Mouse (Mus musculus): ENCODE measurements at regions not wholly inside any gene's neighbourhood (a gene's known extent, or its start where the extent isn't known, plus 50 kb on each side); places are given as distances from the start of the nearest gene placed in this dataset.

GRCm38 (mm10) chr1:184291129-184291528 lies 257.0 kb upstream of the 1700056E22Rik start:
- no peak for DNase-seq (ENCODE audit: low spot score)

DNA sequence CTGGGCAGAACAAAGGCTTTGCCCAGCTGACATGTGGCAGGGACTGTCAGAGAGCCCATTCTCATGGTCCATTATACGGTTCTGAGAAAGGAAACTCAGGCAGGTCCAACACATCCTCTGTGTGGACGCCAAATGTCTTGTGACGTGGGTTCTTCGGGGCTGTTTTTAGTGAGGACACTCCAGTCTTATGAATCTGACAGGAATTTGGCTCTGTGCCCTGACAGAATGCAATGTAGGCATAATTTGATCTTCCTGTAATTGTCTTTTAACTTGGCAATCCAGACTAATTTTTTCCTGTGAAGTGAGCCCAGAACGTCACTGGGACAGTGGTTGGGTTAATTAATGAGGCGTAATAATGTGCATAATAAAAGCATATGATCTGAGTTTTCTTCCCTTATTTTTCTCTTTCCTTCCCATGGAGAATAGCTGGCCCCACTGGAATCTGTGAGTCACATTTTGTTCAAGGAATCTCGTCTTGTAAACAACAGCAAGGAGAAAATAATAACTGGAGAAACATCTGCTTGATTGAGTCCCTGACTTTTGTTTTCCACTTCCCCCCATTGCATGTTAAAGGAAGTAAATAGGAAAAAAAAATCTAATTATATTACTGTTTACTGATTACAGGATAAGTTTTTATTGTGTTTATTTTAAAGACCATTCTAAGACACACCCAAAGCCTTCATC lies 255.8 kb upstream of the 1700056E22Rik start:
- no peak for DNase-seq (ENCODE audit: low spot score)

- DNase-seq (ENCODE audit: low spot score), result no peak
These were observed 247.7 kb upstream of the 1700056E22Rik start for GRCm38 (mm10) chr1:184281768-184282167.

DNA sequence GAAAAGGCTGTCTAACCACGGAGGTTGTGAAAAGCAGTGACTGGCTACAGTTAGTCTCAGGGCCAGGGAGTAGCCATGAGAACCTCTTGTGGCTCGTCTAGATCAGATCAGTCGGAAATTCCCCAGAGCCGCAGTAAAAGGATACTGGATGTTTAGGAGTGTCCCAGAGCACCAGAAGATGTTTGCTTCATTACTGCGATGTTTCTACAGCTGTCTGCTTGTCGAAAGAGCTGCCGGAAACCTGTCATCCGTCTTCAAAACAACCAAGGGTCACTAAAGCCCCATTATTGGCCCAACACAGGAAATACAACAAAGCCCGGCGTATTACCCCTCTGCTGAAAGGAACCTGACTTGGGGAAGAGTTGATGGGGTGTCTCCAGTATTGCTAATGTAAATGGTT lies 245.2 kb upstream of the 1700056E22Rik start:
- DNase-seq (ENCODE audit: low spot score), result no peak

DNA sequence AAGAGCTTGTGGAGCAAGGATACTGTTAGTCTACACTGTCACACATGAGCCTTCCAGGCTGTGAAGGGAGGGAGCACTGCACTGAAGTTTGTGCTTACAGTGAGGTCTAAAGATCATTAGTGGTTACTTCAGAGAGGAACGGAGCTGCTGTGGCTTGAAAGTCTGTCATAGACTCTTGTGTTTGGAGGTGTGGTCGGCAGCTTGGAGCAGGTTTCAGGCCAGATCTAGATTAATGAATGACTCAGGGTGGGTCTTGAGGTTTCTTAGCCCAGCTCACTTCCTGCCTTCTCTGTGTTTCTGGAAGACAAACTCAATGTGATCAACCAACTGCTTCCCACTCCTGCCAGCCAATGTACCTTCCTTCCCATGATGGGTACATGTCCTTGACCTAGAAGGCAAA lies 242.9 kb upstream of the 1700056E22Rik start:
- DNase-seq (ENCODE audit: low spot score), result no peak

GRCm38 (mm10) chr1:184275877-184276276 lies 241.8 kb upstream of the 1700056E22Rik start:
- DNase-seq (ENCODE audit: low spot score), result no peak

- DNase-seq (ENCODE audit: low spot score), result no peak
These were observed 241.3 kb upstream of the 1700056E22Rik start for GRCm38 (mm10) chr1:184275396-184275795.

- DNase-seq (ENCODE audit: low spot score), result no peak
These were observed 240.6 kb upstream of the 1700056E22Rik start for GRCm38 (mm10) chr1:184274704-184275103.

DNA sequence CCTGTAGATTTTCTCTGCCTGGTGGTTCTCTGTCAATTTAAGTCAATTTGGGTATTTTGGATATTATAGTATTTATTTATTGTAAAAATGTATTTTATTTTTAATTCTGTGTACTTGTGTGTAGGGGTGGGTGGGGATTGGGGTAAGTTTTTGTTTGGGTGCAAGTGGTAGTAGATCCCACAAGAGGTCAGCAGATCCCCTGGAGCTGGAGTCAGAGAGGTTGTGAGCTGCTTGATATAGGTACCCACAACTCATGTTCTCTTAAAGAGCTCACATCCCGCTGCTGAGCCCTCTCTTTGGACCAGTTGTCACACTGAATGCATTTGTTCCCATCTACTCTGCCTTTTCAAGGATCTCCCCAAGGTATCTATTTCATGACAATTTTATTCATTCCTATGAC lies 239.6 kb upstream of the 1700056E22Rik start:
- peak; percentile 5 for DNase-seq (ENCODE audit: low spot score)

GRCm38 (mm10) chr1:184271254-184271653 lies 237.2 kb upstream of the 1700056E22Rik start:
- DNase-seq (ENCODE audit: low spot score), result no peak

DNA sequence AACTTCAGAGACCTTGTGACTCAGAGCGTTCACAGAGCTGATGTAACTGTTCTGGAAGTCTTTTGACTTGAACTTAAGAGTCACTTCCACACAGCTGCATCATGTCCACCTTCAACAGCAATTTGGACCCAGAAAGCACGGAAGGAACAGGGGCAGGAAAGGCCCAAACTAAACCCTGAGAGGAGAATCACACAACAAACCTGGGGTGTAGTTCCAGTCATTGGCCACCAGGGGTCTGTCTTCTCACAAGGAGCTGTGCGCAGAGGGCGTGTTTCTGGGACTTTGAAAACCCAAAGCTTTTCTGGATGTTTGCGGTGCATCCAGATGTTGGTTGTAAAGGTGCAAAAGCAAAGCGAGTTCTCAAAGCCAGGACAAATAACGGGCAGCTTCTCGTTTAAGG lies 231.9 kb upstream of the 1700056E22Rik start:
- DNase-seq (ENCODE audit: low spot score), result peak; percentile 83

- DNase-seq (ENCODE audit: low spot score), result no peak
These were observed 228.9 kb upstream of the 1700056E22Rik start for GRCm38 (mm10) chr1:184262975-184263374.

DNA sequence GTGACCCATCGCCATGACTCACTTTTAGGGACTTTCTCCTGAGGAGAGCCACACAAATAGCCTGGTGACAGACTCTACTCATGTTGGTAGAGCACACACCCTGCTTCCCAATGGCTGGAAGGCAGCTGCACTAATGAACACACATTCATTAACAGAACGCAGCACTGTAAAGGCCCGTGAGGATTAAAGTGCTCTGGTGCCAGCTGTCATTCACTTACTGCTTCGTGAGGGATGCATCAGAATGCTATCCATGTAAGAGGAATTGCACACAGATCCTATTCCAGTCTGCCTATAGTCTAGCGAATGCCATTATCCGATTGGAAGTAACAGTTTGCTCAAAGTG lies 227.3 kb upstream of the 1700056E22Rik start:
- DNase-seq (ENCODE audit: low spot score), result no peak

GRCm38 (mm10) chr1:184260722-184261384 lies 226.8 kb upstream of the 1700056E22Rik start:
- no peak for DNase-seq (ENCODE audit: low spot score)

DNA sequence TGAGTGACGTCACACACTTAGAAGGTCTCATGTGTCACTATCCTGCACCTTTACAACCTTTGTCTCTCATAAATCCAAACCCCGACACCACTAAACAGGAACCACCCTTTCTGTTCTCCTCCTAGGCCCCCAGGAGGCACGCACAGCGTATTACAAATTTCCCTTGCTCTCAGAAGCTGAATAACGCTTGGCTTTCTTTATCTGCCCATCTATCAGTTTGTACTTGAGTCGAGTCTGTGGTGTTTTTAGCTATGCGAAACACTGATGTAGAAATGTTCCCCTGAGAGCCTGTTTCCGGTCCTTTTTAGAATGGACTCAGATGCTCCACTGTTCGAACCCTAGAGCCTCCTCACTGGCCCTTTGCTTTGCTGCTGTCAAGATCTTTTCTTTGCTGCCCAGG lies 225.8 kb upstream of the 1700056E22Rik start:
- no peak for DNase-seq (ENCODE audit: low spot score)

DNA sequence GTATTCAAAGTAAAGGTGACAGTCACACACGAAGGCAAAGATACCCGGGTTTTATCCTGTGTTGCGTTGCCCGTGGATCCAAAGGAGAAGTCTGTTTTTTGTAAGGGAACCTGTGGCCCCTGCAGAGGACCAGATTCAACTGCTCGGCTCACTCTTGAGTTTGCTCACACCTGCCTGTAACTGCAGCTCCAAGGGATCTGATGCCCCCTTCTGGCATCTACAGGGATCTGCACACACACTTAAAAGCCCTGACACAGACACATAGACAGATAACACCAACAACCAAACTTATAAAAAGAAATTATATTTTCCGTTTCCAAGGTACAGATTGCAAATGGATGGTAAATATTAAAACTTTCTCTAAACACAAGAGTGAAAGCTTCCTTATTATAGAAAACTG lies 223.3 kb upstream of the 1700056E22Rik start:
- DNase-seq (ENCODE audit: low spot score), result no peak

DNA sequence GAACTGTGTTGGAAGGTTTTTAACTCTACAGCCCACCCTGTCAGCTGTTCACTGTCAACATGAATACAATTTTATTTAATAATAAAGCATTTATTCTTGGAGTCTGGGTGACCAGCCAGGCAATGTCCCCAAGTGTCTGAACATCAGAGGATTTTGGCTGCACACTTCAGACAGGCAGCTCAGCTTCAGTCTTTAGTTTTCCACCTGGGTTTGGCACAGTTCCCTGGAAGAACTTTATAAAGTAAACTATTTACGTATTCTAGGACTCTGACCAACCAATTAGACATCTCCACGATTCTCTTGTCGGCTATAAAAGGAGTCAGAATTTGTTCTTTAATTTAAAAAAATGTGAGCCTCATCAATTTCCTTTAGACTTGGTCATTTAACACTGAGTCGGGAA lies 220.8 kb upstream of the 1700056E22Rik start:
- DNase-seq (ENCODE audit: low spot score), result no peak

GRCm38 (mm10) chr1:184244730-184245488 lies 210.8 kb upstream of the 1700056E22Rik start:
- DNase-seq (ENCODE audit: low spot score), result no peak

DNA sequence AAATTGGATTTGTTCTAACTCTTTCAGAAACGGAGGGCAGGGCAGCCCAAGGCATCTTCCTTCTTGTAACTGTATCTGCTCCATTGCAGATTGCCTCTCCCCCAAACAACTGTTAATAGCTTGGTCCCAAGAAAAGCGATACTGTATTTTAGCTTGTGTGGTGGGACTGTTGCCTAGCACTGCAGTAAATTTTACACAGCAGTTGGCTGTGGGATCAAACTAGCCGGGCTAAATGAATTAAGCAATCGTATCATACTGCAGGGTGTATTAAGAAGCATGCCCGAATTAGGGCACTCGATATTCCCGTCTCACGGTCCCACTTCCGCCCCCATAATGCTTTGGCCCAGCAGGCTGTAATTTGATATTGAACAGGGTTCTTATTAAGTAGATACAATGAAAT lies 210.2 kb upstream of the 1700056E22Rik start:
- DNase-seq (ENCODE audit: low spot score), result no peak

- no peak for DNase-seq (ENCODE audit: low spot score)
These were observed 207.7 kb upstream of the 1700056E22Rik start for GRCm38 (mm10) chr1:184241846-184242245.

DNA sequence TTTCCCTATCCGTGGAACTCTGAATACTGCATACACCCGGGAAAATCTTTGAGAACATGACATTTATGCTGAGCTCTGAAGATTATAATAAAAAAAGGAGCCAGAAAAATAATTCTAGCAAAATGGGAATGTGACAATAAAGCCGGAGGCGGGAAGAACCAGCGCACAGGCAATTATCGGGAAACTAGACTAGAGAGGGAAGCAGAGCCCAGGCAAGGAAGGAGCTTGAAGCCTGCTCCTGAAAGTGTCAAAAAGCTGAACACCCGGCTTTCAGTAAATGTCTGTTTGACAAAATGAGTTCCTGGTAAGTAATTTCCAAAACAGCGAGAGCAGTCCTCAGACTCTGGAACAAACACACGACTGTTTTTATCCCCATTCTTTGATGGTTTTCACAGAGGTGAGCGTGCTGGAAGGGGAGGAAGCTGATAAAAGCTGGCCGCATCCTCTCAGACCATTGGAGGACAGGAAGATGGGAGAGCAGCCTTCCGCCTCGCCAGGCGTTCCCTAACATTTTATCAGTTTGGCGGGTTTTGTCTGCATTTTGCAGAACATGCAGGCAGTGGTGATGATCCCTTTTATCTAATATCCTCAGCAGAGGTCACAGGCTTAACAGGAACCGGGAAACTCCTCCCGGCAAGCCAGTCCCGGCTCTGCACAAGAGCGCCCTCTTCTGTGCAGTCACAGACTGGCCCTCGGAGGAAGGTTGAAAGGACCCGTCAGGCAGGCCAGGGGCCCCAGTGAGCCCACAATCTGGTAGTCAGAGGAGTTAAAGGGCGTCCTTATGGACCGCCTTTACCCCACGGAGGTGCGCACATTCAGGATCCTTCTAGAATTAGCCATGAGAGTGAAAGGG lies 201.3 kb upstream of the 1700056E22Rik start:
- DNase-seq (ENCODE audit: low spot score), result peak; percentile 84

- peak; percentile 28 for DNase-seq (ENCODE audit: low spot score)
These were observed 200.4 kb upstream of the 1700056E22Rik start for GRCm38 (mm10) chr1:184234320-184234988.

Measured in retina, embryonic 14.5 days (tissue).